Mouse (Mus musculus) G1E (cell line): Measurements from ENCODE around the gene Adprm. TPM values are rescaled to one million over a fixed set of nuclear protein-coding genes. Genes with fewer than 3 reads are reported as not detected.
A peak's percentile ranks its signal among the peaks of the same experiment; 100 is the strongest.
"Not testable (repeated sequence)": the region's sequence is repeated elsewhere in the genome, so short reads cannot be mapped to it uniquely, and the experiment has no call there.

Experiments used
- ATAC-seq: 2 replicates; pipeline ENCODE4 v1.8.0; 2016; ENCODE audit warnings: mild to moderate bottlenecking; ENCODE audit not compliant: insufficient number of reproducible peaks, poor library complexity, low FRiP score, severe bottlenecking; ENCODE audit errors: extremely low read depth
- DNase-seq: peaks from one replicate; pipeline ENCODE4 v3.0.0; 2012; ENCODE audit warnings: low spot score
- H3K27me3 ChIP-seq: 2 replicates; pipeline ENCODE4 v1.6.1; 2012; ENCODE audit warnings: mild to moderate bottlenecking, low read length, inconsistent platforms; ENCODE audit not compliant: insufficient read depth
- H3K36me3 ChIP-seq: replicated peaks from 2 replicates; pipeline ENCODE3; 2012; ENCODE audit warnings: mild to moderate bottlenecking, inconsistent platforms
- H3K4me1 ChIP-seq: 2 replicates; pipeline ENCODE4 v1.6.1; 2012; ENCODE audit warnings: low read depth, low read length, inconsistent platforms, mixed read lengths; ENCODE audit not compliant: insufficient read depth
- H3K4me3 ChIP-seq: 2 replicates; pipeline ENCODE4 v1.5.1; 2012; ENCODE audit warnings: low read depth, mild to moderate bottlenecking, inconsistent platforms, low read length, moderate library complexity, mixed read lengths
- H3K9me3 ChIP-seq: replicated peaks from 2 replicates; pipeline ENCODE4 v1.6.1; 2012; ENCODE audit warnings: inconsistent platforms
- CTCF ChIP-seq: IDR thresholded peaks from 2 replicates; pipeline ENCODE4 v1.5.1; 2012; ENCODE audit warnings: low read depth, low read length, inconsistent platforms, mixed read lengths
- GATA1 ChIP-seq: IDR thresholded peaks from 2 replicates; pipeline ENCODE4 v1.6.1; 2012; ENCODE audit warnings: borderline replicate concordance, low read length, inconsistent platforms, mixed read lengths
- GATA2 ChIP-seq: IDR thresholded peaks from 2 replicates; pipeline ENCODE4 v1.6.1; 2012; ENCODE audit warnings: low read depth, low read length, inconsistent platforms, borderline replicate concordance
- POLR2AphosphoS5 ChIP-seq: IDR thresholded peaks from 2 replicates; pipeline ENCODE4 v1.6.1; 2012; ENCODE audit warnings: low read depth, low read length, inconsistent platforms; ENCODE audit not compliant: insufficient replicate concordance
- TAL1 ChIP-seq: conservative IDR thresholded peaks from 2 replicates; pipeline ENCODE4 v1.6.1; 2012; ENCODE audit warnings: low read depth, low read length, inconsistent platforms, mixed read lengths
- polyA plus RNA-seq: library from polyadenylated mRNA; stranded (reverse); fragments of >175 nt; gene quantifications from 2 replicates; pipeline ENCODE4 v1.2.3, GENCODE M21; 2012
- total RNA-seq, 2 experiments: library from RNA; stranded (forward) in 1 of 2; stranded (reverse) in 1 of 2; fragments of 200-1000 nt in 1 of 2; fragments of >200 nt in 1 of 2; fragmentation: Nextera tagmentation in 1 of 2; gene quantifications; 2 replicates each; pipeline ENCODE4 v1.2.3; 2014 to 2017

Adprm gene
- total and polyA plus RNA-seq, 3 experiments, result 1.0 to 23.9 (median 13.3) TPM

DNA sequence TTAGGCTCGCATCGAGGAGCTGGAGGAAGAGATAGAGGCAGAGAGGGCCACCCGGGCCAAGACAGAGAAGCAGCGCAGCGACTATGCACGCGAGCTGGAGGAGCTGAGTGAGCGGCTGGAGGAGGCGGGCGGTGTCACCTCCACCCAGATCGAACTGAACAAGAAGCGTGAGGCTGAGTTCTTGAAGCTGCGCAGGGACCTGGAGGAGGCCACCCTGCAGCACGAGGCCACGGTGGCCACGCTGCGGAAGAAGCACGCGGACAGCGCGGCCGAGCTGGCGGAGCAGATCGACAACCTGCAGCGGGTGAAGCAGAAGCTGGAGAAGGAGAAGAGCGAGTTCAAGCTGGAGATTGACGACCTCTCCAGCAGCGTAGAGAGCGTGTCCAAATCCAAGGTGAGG, 42.1 kb upstream of the Adprm start:
- no peaks in the 10 kb centered on the region; the same call in 1 of the 2 replicates for H3K27me3 ChIP-seq
- no peak for TF ChIP-seq GATA1
- TF ChIP-seq GATA2, result no peak
- no peak for TF ChIP-seq POLR2AphosphoS5
- no peak for TF ChIP-seq TAL1
- TF ChIP-seq CTCF, result no peak
- H3K4me3 ChIP-seq, result 0 out of 2 replicates have a peak overlapping the region, but pooled peaks have one; percentile 9
- no peak for ATAC-seq
- no peaks in the 10 kb centered on the region for H3K4me1 ChIP-seq
- H3K9me3 ChIP-seq, result peaks cover 8% of the 10 kb centered on the region; the same call in 1 of the 2 replicates
- no peaks in the 10 kb centered on the region for H3K36me3 ChIP-seq
- DNase-seq, result no peak

DNA sequence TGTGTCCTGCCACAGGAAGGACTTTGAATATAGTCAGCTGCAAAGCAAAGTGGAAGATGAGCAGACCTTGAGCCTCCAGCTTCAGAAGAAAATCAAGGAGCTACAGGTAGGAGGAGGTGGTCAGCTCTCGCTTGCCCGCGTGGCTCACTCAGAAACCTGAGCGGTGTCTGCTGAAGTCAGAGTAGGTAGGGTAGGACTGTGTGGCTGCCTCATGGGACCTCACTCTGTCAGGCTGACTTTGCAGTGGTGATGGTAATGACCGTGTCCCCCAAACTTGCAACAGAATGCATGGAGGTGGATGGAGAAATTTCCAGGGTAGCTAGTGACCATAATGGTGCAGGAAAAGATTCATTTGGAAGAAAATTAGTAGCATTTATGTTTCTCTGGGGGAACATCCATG, 41.3 kb upstream of the Adprm start:
- no peaks in the 10 kb centered on the region for H3K4me1 ChIP-seq

DNA sequence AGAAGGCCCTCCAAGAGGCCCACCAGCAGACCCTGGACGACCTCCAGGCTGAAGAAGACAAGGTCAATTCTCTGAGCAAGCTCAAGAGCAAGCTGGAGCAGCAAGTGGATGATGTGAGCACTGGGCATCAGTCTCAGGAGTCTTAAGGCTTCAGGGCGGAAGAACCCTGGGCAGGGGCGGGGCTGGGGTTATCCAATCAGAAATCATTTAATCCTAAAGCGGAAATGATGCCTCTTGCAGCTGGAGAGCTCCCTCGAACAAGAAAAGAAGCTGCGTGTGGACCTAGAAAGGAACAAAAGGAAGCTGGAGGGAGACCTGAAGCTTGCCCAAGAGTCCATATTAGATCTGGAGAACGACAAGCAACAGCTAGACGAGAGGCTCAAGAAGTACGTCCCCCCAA, 40.8 kb upstream of the Adprm start:
- Histone ChIP-seq H3K9me3 (peaks cover 8% of the 10 kb centered on the region; the same call in 1 of the 2 replicates), H3K27me3 (no peaks in the 10 kb centered on the region; the same call in 1 of the 2 replicates), H3K36me3 (no peaks in the 10 kb centered on the region), H3K4me1 (no peaks in the 10 kb centered on the region), H3K4me3 (no peak overlapping the region)
- ATAC-seq (no peak), DNase-seq (no peak)
- TF ChIP-seq CTCF, result no peak
- TF ChIP-seq GATA2, result no peak
- TF ChIP-seq TAL1, result no peak
- TF ChIP-seq POLR2AphosphoS5, result no peak
- no peak for TF ChIP-seq GATA1

More for the DNA sequence above, 41.3 kb upstream of the Adprm start:
- no peaks in the 10 kb centered on the region; the same call in 1 of the 2 replicates for H3K27me3 ChIP-seq
- no peak for DNase-seq
- no peak for ATAC-seq
- TF ChIP-seq POLR2AphosphoS5 (no peak), CTCF (no peak), GATA2 (no peak), GATA1 (no peak), TAL1 (no peak)
- H3K9me3 ChIP-seq, result peaks cover 8% of the 10 kb centered on the region; the same call in 1 of the 2 replicates
- H3K4me3 ChIP-seq, result no peak overlapping the region
- no peaks in the 10 kb centered on the region for H3K36me3 ChIP-seq

DNA sequence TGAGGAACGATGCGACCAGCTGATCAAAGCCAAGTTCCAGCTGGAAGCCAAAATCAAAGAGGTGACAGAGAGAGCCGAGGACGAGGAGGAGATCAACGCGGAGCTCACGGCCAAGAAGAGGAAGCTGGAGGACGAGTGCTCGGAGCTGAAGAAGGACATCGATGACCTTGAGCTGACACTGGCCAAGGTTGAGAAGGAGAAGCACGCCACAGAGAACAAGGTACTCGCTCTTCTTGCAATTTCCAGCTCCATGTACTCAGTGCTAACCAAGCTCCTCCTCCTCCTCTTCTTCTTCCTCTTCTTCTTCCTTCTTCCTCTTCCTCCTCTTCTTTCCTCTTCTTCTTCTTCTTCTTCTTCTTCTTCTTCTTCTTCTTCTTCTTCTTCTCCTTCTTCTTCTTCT, 40.0 kb upstream of the Adprm start:
- DNase-seq, result not testable (repeated sequence)

DNA sequence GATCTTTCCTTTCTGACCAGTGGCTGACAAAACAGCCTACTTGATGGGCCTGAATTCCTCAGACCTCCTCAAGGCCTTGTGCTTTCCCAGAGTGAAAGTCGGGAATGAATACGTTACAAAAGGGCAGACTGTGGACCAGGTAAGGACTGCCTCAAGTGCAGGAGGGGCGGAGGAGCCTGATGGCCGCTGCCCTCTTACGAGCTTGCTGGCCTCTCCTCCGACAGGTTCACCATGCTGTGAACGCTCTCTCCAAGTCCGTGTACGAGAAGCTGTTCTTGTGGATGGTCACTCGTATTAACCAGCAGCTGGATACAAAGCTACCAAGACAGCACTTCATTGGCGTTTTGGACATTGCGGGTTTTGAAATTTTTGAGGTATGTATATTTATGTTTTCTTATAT, 34.8 kb upstream of the Adprm start:
- H3K9me3 ChIP-seq, result no peaks in the 10 kb centered on the region
- H3K4me1 ChIP-seq, result no peaks in the 10 kb centered on the region
- no peaks in the 10 kb centered on the region; the same call in 1 of the 2 replicates for H3K27me3 ChIP-seq
- no peak overlapping the region for H3K4me3 ChIP-seq
- H3K36me3 ChIP-seq, result no peaks in the 10 kb centered on the region
- no peak for TF ChIP-seq GATA2
- no peak for TF ChIP-seq GATA1
- TF ChIP-seq TAL1, result no peak
- no peak for TF ChIP-seq POLR2AphosphoS5
- TF ChIP-seq CTCF, result no peak
- no peak for DNase-seq
- no peak for ATAC-seq

More for the DNA sequence above, 40.0 kb upstream of the Adprm start:
- not testable (repeated sequence) for ATAC-seq, H3K4me3 ChIP-seq, H3K4me1 ChIP-seq, H3K36me3 ChIP-seq, H3K9me3 ChIP-seq, H3K27me3 ChIP-seq

DNA sequence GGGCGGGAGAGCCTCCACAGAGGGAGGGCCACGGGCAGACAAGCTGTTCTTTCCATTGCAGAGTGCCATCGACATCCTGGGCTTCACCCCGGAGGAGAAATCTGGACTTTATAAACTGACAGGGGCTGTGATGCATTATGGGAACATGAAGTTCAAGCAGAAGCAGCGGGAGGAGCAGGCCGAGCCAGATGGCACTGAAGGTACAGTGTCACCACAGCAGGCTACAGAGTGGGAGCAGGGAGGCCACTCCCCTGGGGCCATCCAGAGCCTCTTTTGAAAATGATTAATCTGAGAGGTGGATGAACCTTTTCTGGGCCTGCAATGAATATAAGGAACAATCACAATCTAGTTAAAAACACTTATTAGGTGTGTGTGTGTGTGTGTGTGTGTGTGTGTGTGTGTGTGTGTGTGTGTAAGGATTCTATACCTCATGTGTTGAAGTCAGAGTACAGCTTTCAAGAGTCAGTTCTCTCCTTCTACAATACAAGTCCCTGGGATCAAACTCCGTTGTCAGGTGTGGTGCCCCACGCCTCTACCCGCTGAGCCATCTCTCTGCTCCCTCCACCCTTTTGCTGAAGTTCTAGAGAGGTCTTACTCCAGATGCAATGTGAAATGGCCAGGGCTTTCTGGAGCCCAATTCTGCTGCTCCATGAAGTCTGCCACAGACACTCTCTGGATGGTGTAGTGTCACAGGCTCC, 34.2 kb upstream of the Adprm start:
- TF ChIP-seq CTCF (no peak), GATA2 (no peak), POLR2AphosphoS5 (no peak), TAL1 (no peak)
- DNase-seq, result no peak
- Histone ChIP-seq H3K36me3 (no peaks in the 10 kb centered on the region), H3K4me1 (no peaks in the 10 kb centered on the region), H3K4me3 (no peak overlapping the region), H3K27me3 (no peaks in the 10 kb centered on the region; the same call in 1 of the 2 replicates), H3K9me3 (no peaks in the 10 kb centered on the region)
- no peak for ATAC-seq

DNA sequence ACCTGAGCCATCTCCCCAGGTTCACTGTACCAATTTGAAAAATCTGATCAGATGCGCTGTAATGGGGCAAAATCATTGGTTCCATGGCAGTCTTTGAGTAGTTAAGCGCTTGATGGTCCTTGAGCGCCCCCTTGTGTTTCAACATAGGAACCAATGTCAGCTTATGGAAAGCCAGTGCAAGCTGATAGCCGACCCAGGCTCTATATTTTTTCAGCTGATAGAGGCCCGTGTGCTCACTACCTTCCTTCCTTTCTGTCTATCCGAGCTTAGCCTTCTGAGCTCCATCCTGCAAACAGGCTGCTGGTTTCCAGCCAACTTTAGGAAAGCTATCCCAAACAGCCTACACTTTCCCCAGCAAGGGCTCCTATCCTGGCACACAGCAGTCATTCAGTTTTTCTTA, 33.1 kb upstream of the Adprm start:
- no peaks in the 10 kb centered on the region for H3K36me3 ChIP-seq
- peaks cover 6% of the 10 kb centered on the region; the same call in 1 of the 2 replicates for H3K4me1 ChIP-seq
- no peaks in the 10 kb centered on the region for H3K9me3 ChIP-seq
- no peaks in the 10 kb centered on the region; the same call in 1 of the 2 replicates for H3K27me3 ChIP-seq
- no peak overlapping the region for H3K4me3 ChIP-seq
- TF ChIP-seq GATA2 (no peak), CTCF (0 out of 2 replicates have a peak, but pooled peaks have one; percentile 24)
- peak; percentile 72; the same call in 1 of the 2 replicates for ATAC-seq
- DNase-seq, result peak; percentile 62
